Mouse (Mus musculus): ENCODE data around the gene Rwdd2a. TPM values are rescaled to one million over a fixed set of nuclear protein-coding genes. Genes with fewer than 3 reads are reported as not detected.

The Rwdd2a gene
- polyA plus RNA-seq, 1 experiment: 31.6 TPM

- Histone ChIP-seq H3K4me1 (ENCODE audit: control insufficient read depth, insufficient read depth, low read length) (no peaks in the 10 kb centered on the region), H3K4me3 (replicated peaks; ENCODE audit: insufficient read depth, low read depth, low read length) (no peak overlapping the region), H3K27ac (ENCODE audit: insufficient read depth, low read length) (no peak overlapping the region), H3K27me3 (ENCODE audit: control insufficient read depth, insufficient read depth, low read length) (no peaks in the 10 kb centered on the region)
- TF ChIP-seq POLR2A (IDR thresholded peaks at IDR 0.05; ENCODE audit: borderline replicate concordance, insufficient read depth, low read length) (no peak), CTCF (IDR thresholded peaks at IDR 0.05; ENCODE audit: borderline replicate concordance, insufficient read depth, low read depth, low read length) (no peak)
- DNase-seq: peak; percentile 37 to 41
- 41% methylated on average over 9 of the region's 9 CpGs for WGBS
These were observed 17.9 kb upstream of the Rwdd2a start for GRCm38 (mm10) chr9:86553886-86554285.

DNA sequence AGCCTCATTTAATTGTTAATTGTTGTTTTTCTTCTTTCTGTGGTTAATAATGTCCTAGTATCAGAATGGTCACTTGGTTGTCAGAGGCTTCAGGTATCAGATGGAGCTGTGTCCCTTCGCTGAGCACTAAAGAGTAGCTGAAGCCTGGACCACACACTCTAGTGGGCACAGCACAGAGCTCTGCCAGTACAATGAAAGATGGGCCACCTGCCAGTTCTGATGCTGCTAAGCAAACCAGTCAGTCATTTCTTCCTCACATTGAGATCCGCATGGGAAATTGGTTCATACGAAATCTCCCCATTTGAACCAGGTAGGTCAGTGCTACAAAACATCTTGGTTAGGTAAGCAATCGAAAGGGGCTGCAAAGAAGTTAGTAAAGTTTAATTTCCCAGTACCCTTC, 17.1 kb upstream of the Rwdd2a start:
- no peaks in the 10 kb centered on the region for H3K27me3 ChIP-seq (ENCODE audit: control insufficient read depth, insufficient read depth, low read length)
- 57% methylated on average over 4 of the region's 4 CpGs for WGBS
- TF ChIP-seq POLR2A (IDR thresholded peaks at IDR 0.05; ENCODE audit: borderline replicate concordance, insufficient read depth, low read length) (no peak), CTCF (IDR thresholded peaks at IDR 0.05; ENCODE audit: borderline replicate concordance, insufficient read depth, low read depth, low read length) (no peak)

DNA sequence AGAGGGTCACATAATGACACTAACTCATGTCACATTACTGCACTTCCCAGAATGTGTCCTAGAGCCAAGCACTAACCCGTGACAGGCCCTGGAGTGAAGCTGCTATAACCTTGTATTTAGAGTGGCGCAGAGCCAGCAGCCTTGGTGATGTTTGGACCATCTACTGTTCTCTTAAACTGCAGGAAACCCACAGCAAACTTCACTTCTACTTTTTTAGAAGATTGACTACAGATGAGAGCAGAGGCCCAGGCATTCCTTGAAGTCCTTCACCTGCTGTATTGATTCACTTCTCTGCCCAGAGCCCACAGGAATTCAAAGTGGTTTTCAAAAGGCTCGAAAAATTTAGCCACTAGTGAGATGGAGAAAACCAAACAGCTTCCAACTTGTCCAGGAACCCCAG, 11.2 kb upstream of the Rwdd2a start:
- TF ChIP-seq POLR2A (IDR thresholded peaks at IDR 0.05; ENCODE audit: borderline replicate concordance, insufficient read depth, low read length) (no peak), CTCF (IDR thresholded peaks at IDR 0.05; ENCODE audit: borderline replicate concordance, insufficient read depth, low read depth, low read length) (no peak)
- no peak overlapping the region for H3K4me3 ChIP-seq (replicated peaks; ENCODE audit: insufficient read depth, low read depth, low read length)
- 80% methylated on average over 3 of the region's 3 CpGs for WGBS

More for the DNA sequence above, 17.1 kb upstream of the Rwdd2a start:
- H3K4me1 ChIP-seq (ENCODE audit: control insufficient read depth, insufficient read depth, low read length): no peaks in the 10 kb centered on the region
- DNase-seq: no peak
- no peak overlapping the region for H3K27ac ChIP-seq (ENCODE audit: insufficient read depth, low read length)
- no peak overlapping the region for H3K4me3 ChIP-seq (replicated peaks; ENCODE audit: insufficient read depth, low read depth, low read length)

GRCm38 (mm10) chr9:86569314-86569910, 2.4 kb upstream of the Rwdd2a start:
- TF ChIP-seq CTCF (IDR thresholded peaks at IDR 0.05; ENCODE audit: borderline replicate concordance, insufficient read depth, low read depth, low read length): no peak
- no peak overlapping the region for H3K4me3 ChIP-seq (replicated peaks; ENCODE audit: insufficient read depth, low read depth, low read length)
- no peak overlapping the region for H3K27ac ChIP-seq (ENCODE audit: insufficient read depth, low read length)
- no peak for DNase-seq
- 74% methylated on average over 3 of the region's 3 CpGs for whole genome bisulfite sequencing
- H3K27me3 ChIP-seq (ENCODE audit: control insufficient read depth, insufficient read depth, low read length): no peaks in the 10 kb centered on the region
- H3K4me1 ChIP-seq (ENCODE audit: control insufficient read depth, insufficient read depth, low read length): no peaks in the 10 kb centered on the region

More for the DNA sequence above, 11.2 kb upstream of the Rwdd2a start:
- Histone ChIP-seq H3K27ac (ENCODE audit: insufficient read depth, low read length) (no peak overlapping the region), H3K27me3 (ENCODE audit: control insufficient read depth, insufficient read depth, low read length) (no peaks in the 10 kb centered on the region), H3K4me1 (ENCODE audit: control insufficient read depth, insufficient read depth, low read length) (no peaks in the 10 kb centered on the region)
- no peak for DNase-seq

- Histone ChIP-seq H3K4me1 (ENCODE audit: control insufficient read depth, insufficient read depth, low read length) (no peaks in the 10 kb centered on the region), H3K27me3 (ENCODE audit: control insufficient read depth, insufficient read depth, low read length) (no peaks in the 10 kb centered on the region), H3K27ac (ENCODE audit: insufficient read depth, low read length) (no peak overlapping the region), H3K4me3 (replicated peaks; ENCODE audit: insufficient read depth, low read depth, low read length) (no peak overlapping the region)
- 72% methylated on average over 10 of the region's 10 CpGs for WGBS
- no peak for DNase-seq
- no peak for TF ChIP-seq POLR2A (IDR thresholded peaks at IDR 0.05; ENCODE audit: borderline replicate concordance, insufficient read depth, low read length)
- no peak for TF ChIP-seq CTCF (IDR thresholded peaks at IDR 0.05; ENCODE audit: borderline replicate concordance, insufficient read depth, low read depth, low read length)
These were observed 1.4 kb upstream of the Rwdd2a start for GRCm38 (mm10) chr9:86570261-86570890.

DNA sequence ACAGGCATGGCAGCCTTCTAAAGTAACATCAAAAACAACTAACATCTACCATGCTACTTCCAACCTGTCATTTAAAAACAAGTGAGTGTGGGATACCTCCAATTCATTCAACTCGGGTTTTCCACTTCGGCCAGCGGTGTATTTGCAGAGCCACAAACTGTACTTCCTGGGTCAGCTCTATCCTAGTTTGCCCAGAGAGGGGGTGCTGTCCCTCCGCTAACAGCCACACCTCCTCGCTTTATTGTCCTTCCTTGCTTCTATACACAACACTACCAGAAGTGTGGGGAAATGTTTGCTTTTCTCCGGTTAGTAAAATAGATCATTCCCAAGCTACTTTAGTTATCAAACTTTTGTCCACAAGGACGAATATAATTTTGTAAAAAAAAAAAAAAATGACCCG, 845 bp upstream of the Rwdd2a start:
- DNase-seq: no peak
- TF ChIP-seq CTCF (IDR thresholded peaks at IDR 0.05; ENCODE audit: borderline replicate concordance, insufficient read depth, low read depth, low read length) (no peak), POLR2A (IDR thresholded peaks at IDR 0.05; ENCODE audit: borderline replicate concordance, insufficient read depth, low read length) (no peak)
- Histone ChIP-seq H3K4me3 (replicated peaks; ENCODE audit: insufficient read depth, low read depth, low read length) (peak overlapping the region; percentile 17), H3K27ac (ENCODE audit: insufficient read depth, low read length) (no peak overlapping the region), H3K27me3 (ENCODE audit: control insufficient read depth, insufficient read depth, low read length) (no peaks in the 10 kb centered on the region), H3K4me1 (ENCODE audit: control insufficient read depth, insufficient read depth, low read length) (no peaks in the 10 kb centered on the region)
- WGBS: 18% methylated on average over 8 of the region's 8 CpGs

DNA sequence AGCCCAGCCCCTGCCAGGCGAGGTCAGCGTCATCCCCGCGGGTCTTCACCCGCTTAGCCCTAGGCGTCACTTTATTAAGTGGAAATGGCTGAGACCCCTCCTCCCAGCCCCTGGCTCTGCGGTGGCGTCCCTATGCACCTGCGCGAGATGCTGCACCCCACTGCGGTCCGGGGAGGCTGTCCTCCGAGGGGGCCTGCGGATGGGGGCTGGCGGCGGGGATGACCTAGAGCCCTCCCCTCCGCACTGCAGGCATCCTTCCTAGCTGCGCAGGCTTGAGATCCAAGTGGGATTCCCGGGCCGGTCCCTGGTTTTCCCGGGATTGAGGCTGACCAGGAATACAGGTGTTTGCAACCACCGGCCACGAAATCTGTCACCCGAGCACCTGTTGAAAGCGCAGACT, 405 bp downstream of the Rwdd2a start:
- WGBS: 1% methylated on average over 25 of the region's 25 CpGs
- H3K4me1 ChIP-seq (ENCODE audit: control insufficient read depth, insufficient read depth, low read length): no peaks in the 10 kb centered on the region
- peak in 1 of 2 experiments; percentile 59 for DNase-seq
- peak overlapping the region; percentile 51 for H3K27ac ChIP-seq (ENCODE audit: insufficient read depth, low read length)
- H3K27me3 ChIP-seq (ENCODE audit: control insufficient read depth, insufficient read depth, low read length): no peaks in the 10 kb centered on the region
- H3K4me3 ChIP-seq (replicated peaks; ENCODE audit: insufficient read depth, low read depth, low read length): peak overlapping the region; percentile 71
- TF ChIP-seq POLR2A (IDR thresholded peaks at IDR 0.05; ENCODE audit: borderline replicate concordance, insufficient read depth, low read length) (no peak), CTCF (IDR thresholded peaks at IDR 0.05; ENCODE audit: borderline replicate concordance, insufficient read depth, low read depth, low read length) (no peak)

DNA sequence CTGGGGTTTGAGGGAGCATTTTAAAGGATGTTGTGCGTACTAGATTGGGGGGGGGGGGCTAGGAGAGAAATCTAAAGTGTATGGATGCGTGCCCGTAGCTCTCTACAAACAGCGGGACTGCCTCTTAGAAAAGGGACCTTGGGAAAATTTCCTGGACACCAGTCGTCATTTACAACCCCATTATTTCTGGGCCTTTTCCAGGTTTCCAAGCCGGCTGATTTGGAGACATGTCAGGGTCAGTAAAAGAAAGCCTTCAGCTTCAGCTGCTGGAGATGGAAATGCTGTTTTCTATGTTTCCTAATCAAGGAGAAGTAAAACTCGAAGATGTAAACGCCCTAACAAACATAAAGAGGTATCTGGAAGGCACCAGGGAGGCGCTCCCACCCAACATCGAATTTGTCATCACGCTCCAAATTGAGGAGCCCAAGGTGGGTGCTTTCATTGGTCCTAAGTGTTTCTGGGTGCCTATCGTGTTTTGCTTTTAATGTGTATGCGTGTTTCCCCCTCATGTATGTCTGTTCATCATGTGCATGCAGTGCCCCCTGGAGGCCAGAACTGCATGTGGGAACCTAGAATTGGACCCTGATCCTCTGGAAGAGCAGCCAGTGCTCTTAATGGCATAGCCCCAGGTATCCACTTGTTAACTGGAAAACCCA, 973 bp downstream of the Rwdd2a start:
- H3K4me3 ChIP-seq (replicated peaks; ENCODE audit: insufficient read depth, low read depth, low read length): peak overlapping the region; percentile 71
- H3K4me1 ChIP-seq (ENCODE audit: control insufficient read depth, insufficient read depth, low read length): no peaks in the 10 kb centered on the region
- TF ChIP-seq POLR2A (IDR thresholded peaks at IDR 0.05; ENCODE audit: borderline replicate concordance, insufficient read depth, low read length) (no peak), CTCF (IDR thresholded peaks at IDR 0.05; ENCODE audit: borderline replicate concordance, insufficient read depth, low read depth, low read length) (peak; percentile 68; the same call in 1 of the 2 replicates)
- WGBS: 7% methylated on average over 13 of the region's 13 CpGs
- H3K27ac ChIP-seq (ENCODE audit: insufficient read depth, low read length): no peak overlapping the region
- H3K27me3 ChIP-seq (ENCODE audit: control insufficient read depth, insufficient read depth, low read length): no peaks in the 10 kb centered on the region
- peak; percentile 73 to 79 for DNase-seq

All from cerebellum, adult 2 months (tissue).